Mouse (Mus musculus) heart, postnatal 36 days (tissue): Measurements from ENCODE around the gene Atp1a1. TPM values are rescaled to one million over a fixed set of nuclear protein-coding genes. Genes with fewer than 3 reads are reported as not detected.

Source experiments
- DNase-seq, 2 experiments: peaks; one replicate each; pipeline ENCODE4 v3.0.0; 2021 to 2022
- intact Hi-C: fragments of 180-260 bp; cut with DNase I; formaldehyde crosslinking; loops from one replicate; pipeline ENCODE4 v1.15.1; 2025
- total RNA-seq, 2 experiments: library from RNA; stranded (reverse); gene quantifications; 2 replicates each; pipeline ENCODE4 v1.2.3; 2021

Atp1a1 gene
- total RNA-seq, 2 experiments from 2014 or later = 564 to 643 TPM

DNA sequence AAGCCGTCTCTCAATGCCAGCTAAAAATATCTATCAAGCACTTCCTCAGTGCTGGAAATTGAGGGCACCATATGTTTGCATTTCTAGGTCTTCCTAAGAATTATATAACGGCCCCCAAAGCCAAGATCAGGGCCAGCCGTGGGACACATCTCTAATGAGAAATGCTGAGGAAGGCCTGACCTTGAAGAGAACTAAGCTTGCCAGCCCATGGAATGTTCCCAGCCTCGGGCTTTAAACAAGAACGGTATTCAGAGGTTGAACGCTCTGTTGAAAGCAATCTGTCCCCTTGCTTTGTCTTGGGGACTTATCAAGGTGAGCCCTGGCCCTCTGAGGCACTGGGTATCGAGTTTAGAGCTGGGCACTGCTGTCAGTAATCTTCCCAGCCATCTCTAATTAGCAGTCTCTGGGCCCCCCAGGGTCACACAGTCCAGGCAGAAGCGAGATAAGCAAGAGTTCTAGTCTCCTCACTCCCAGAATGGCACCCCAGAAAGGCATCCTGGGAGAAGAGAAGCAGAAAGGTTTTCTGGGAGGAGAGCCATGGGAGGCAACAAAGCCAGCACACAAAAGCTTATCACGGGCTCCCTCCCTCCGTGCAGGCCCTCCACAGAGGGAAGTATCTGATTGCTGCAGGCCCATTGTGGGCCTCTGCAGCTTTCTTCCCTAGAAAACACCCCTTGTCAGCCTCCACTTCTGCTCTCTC lies 41.8 kb downstream of the Atp1a1 start:
- intact Hi-C loops = no loop called here
- no peak for DNase-seq

DNA sequence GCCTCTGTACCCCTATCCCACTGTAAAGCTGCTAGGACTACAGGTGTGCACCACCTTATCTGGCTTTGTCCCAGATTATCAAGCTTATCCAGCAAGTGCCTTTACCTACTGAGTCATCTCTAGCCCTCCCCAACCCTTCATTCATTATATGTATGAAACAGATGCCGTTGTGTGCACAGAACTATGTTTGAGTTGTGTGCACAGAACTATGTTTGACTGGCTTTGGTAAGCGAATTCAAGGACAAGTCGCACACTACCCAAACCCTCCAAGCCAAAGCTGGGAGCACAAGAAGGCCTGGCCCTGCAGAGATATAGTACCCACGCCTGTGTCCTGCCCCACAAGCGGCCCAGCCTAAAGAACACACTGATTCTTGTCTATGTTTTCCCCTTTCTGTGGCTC lies 42.5 kb downstream of the Atp1a1 start:
- intact Hi-C loops = no loop called here
- no peak for DNase-seq

DNA sequence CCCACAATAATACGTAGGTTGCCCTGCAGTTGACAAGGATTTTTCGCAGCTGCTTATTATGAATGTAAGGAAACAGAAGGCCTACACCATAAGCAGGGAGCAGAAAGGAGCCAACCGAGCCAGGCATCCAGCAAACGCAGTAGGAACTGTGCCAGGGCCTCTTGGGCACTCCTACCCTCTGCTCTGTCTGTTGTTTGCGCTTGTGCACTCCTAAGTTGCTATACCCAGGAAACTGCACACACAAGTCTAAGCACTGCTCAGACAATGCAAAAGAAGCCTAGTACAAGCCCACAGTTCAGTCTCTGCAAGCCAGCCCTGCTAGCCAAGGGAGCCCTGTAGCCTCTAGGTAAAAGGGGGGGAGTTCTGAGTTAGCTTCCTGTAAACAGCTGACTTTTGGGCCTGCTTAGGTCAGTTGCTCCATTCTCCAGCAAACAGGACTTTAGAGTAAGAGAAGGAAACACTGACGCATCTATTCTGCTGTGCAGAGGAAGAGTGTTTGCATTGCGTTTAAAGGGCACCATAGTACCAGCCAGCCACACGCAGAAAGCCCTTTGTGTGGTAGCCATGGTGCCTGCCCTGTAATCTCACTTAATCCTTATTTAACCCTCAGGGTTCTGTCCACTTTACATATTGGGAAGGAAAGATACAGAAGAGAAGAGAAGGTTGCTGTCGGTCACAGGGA lies 43.5 kb downstream of the Atp1a1 start:
- no peak for DNase-seq
- intact Hi-C loops = no loop called here

DNA sequence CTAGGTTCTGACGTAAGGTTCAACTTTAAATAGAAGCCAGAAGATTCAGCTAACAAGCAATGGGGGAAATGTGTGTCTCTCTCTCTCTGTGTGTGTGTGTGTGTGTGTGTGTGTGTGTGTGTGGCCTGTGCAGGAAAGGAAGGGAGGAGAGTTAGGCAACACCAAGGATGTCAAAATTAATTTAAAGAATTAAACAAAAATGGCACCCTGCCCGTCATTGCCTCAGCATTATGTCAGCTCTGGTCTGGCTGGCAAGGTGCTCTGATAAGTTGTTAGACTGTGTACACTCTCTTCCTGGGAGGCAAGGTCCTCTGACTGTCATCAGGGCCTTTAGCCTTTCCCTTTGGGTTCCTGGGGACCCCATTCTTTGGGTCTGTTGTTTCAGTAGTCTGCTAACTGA lies 47.8 kb downstream of the Atp1a1 start:
- intact Hi-C loops = no loop called here
- no peak for DNase-seq

DNA sequence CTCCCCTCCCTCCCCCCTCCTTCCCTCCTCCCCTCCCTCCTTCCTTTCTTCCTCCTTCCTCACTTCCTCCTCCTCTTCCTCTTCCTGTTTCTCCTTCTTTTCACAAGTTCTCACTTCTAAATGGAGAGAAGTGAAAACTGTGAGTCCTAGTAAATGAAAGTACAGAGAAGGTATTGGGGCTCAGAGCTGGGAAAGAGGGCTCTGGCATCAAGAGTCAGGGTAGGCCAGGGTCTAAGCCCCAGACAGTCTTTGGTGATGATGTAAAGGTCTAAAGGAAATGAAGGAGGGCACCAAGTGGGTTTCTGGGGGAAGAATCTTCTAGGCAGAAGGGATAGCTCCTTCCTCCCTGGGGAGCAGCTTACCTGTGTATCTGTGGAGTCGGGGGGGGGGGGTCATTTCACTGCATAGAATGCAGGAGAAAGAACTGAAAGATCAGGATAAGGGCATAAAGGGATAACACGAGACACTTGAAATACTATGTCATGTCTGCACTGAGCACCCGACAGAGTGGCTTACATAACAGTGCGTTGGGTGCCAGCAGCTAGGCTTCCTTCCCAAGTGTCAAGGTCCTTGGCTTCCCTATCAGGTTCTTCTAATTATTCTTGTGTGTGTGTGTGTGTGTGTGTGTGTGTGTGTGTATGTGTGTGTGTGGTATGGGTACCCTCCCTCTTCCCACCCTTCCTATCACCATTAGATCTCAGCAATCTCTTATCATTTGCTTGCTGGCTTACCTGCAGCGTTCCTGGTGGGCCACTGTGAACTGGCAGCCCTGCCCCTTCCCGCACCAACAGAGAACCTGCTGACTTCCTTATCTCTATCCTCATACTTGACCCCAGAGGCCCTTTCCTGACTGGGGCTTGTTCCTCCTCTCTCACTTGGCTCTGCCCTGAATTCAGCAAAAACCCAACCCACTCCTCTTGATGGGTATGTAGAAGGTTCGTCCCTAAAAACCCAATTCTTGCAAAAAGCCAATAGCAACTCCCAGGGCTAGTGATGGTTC lies 51.6 kb downstream of the Atp1a1 start:
- DNase-seq = no peak
- intact Hi-C loops = loop anchor here (1.0 to 2.0 kb wide), 2 partner anchors 44 to 46 kb away; no protein-coding TSS in a partner anchor

DNA sequence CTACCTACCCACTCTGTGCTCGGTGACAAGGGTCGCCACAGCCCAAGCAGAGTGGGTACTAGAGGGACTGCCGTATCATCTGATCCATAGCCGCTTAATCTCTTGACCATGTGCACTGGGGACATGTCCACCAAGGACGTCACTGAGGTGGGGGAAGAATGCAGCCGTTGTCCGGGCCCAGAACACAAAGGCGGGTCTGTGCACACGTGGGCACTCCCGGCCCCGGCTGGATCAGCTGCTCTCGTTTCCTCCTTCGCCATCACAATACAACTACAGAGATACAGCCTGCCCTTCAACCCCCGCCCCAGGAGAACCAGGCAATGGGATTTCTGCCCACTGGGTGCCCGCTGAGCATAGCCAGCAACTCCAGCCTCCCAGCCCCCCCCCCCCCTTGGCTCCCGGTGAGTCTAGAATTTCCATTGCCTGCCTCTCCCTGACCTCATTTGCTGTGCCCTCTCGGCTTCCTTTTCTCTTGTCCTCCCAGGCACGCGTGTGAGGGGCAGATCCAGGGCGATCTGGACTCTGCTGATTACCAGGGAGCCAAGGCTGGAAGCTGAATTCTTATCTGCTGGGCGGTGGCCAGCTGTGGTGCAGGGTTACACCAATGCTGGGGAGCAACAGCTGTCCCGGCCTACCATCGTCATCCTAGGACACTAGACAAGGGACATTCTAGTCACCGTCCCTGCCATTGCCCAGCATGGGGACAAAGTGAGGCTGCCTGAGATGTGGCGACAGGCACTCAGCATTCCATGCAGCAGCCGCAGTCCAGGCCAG lies 52.8 kb downstream of the Atp1a1 start:
- intact Hi-C loops = loop anchor here (1.0 to 2.0 kb wide), 2 partner anchors 44 to 45 kb away; no protein-coding TSS in a partner anchor
- DNase-seq = peak; percentile 69 to 74

DNA sequence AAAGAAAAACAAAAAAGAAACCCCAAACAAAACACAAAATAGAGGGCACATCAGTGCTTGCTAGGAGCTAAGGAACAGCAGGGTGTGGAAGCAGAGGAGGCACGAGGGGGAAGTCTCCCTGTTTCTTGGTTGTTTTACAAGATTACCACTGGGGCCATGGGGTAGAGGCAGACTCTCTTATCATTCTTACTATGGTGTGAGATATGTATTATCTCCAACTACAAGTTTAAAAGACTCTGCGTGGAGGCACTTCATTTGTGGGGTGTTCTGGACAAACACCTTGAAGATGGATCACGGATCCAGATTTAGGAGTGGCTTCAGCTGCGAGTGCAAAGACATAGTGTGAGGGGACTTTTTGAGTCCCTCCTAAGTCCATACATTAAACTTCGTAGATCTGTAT lies 54.7 kb downstream of the Atp1a1 start:
- DNase-seq = no peak
- intact Hi-C loops = no loop called here

DNA sequence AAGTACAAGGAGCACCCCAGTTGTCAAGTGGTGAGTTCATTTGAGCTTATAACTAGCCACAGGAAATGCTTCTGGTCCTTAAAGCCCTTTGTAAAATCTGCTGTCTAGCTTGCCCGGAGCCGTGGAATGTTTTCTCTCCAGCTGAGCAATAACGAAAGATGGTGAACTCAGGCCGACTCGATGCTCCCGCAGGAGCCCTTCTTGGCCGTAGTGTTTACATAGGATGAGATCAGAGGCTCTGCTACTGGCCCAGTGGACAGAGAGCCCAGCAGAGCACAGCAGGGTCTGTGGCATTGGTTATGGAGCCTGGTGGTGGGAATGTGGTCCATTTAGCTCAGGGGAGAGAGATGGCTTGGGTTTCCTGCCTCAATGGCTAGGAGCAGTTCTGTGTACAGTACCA lies 60.4 kb downstream of the Atp1a1 start:
- DNase-seq = no peak
- intact Hi-C loops = no loop called here

DNA sequence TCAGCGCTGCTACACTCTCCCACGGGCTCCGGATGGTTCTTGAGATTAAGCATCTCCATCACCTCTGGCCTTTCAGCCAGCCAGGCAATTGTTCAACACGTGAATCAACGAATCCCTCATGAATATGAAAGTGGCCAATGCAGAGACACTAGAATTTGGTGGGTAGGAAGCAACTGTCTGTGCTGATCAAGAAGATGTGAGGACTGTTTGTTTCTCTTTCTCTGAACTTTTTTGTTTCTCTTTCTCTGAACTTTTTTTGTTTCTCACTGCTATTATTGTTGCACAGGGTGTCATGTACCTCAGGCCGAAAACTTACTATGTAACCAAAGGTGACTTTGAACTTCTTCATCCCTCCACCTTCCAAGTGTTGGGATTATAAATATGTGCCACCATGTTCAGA lies 62.9 kb downstream of the Atp1a1 start:
- no peak for DNase-seq
- intact Hi-C loops = no loop called here

DNA sequence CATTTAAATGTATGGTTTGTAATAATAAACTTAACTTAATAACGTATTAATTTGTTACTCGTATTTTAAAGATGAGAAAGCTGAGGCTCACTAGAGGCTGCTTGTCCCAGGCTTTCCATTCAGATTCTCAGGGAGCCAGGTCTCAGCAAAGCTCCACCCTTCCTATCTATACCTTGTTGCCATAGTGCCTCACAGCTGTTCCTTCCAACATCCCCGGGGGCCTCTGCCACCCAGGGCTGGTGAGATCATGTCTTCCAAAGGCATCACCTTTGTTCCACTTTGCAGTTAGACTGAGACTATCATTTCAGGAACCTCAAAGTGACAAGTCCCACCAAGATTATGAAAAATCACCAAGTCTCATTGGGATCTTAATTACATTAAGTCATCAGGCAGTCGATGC lies 63.9 kb downstream of the Atp1a1 start:
- DNase-seq = no peak
- intact Hi-C loops = no loop called here

DNA sequence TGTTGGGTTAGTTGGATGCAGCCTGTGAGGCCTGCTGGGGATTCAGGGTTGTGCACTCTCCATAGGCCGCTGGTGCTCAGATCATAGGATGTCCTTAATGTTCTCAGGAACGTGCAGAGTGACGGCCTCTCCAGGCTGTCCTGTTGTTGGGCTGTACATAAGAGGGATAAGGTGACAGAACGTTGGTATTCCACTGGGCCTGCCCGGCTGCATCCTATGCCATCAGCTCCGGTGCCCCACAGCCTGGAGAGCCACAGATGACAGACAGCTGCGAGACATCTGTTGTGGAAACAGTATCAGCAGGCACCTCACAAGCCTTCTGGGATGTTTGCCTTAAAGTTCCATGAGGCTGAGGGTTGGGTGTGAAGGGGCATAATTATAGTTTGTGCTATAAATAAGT lies 68.2 kb downstream of the Atp1a1 start:
- intact Hi-C loops = no loop called here

DNA sequence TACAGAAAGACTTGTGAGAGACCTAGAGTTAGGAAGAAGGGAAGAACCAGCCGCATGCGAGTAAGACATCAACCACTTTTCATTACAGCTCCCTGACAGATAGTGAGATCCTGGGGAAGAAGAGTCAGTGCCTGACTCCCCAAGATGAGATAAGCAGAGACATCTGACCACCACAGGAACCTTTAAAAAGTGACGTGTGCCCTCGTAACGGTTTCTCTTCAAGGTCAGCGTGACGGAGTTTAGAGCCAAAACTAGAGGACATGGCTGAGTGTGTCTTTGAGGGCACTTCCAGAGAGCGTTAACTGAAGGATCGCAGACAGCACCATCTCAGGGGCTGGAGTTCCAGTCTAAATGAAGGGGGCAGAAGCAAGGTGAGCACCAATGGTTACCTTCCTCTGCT lies 70.2 kb downstream of the Atp1a1 start:
- intact Hi-C loops = no loop called here
- DNase-seq = no peak

More for the DNA sequence above, 68.2 kb downstream of the Atp1a1 start:
- peak; percentile 20 to 37 for DNase-seq

DNA sequence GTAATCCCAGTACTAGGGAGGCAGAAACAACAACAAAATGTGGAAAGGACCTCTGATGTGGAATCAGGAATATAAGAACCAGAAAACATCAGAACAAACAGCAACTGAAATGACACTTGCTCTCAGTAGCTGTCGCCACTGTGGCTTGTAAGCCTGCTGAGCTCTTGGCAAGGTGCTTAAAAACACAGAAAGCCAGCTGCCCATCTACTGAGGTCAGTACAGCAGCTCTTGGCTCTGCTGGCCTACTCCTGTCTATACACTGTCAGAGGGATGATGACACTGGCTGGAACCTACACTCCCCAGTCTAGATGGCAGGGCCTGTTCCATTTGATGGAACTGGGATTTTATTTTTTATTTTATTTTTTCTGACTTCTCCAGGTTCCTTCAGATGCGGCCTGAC lies 71.1 kb downstream of the Atp1a1 start:
- intact Hi-C loops = no loop called here
- no peak for DNase-seq

DNA sequence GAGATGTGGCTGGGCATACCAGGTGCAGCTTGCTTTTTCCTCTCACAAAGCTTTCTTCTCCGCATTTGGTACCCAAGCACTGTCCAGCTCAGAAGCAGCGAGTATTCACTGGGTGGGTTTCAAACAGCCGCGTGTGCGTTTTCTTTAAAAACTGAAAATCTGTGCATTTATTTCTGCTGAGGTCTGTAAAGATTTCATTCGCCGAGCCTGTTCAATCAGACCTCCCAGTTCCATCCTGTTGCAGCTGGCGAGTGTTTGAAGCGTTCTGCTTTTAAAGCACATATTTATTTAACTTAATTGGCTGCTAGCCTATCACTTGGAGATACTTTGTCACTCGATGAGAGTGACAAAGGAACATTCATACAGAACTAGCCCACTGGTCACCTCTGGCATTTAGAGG lies 73.6 kb downstream of the Atp1a1 start:
- intact Hi-C loops = no loop called here
- DNase-seq = no peak

DNA sequence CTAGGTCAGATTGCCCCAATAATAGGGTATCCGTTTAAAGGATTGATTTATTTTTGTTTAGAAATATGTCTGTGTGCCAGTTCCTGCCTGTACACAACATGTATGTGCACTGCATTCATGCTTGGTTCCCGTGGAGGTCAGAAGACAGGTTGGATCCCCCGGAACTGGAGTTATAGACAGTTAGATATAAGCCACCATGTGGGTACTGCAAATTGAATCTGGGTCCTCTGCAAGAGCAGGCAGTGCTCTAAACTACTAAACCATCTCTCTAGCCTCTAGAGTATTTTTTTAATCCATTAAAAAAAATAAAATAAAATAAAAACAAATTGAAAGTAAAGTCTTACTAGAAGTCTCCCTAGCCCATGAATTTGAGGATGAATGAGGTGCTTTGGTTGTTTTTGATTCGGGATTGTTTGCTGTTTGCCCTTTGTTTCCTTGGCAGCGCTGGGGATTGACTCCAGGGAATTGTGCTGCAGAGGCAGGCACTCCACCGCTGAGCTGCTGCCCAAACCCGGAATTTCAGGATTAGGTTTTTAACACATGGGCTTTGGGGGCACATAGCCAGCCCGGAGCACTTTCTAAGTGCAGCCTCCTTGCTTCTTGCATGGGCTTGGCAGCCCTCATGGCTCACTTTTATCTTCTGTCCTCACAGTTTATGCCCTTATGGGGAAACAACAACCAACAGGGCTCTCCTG lies 75.4 kb downstream of the Atp1a1 start:
- intact Hi-C loops = no loop called here
- no peak for DNase-seq

DNA sequence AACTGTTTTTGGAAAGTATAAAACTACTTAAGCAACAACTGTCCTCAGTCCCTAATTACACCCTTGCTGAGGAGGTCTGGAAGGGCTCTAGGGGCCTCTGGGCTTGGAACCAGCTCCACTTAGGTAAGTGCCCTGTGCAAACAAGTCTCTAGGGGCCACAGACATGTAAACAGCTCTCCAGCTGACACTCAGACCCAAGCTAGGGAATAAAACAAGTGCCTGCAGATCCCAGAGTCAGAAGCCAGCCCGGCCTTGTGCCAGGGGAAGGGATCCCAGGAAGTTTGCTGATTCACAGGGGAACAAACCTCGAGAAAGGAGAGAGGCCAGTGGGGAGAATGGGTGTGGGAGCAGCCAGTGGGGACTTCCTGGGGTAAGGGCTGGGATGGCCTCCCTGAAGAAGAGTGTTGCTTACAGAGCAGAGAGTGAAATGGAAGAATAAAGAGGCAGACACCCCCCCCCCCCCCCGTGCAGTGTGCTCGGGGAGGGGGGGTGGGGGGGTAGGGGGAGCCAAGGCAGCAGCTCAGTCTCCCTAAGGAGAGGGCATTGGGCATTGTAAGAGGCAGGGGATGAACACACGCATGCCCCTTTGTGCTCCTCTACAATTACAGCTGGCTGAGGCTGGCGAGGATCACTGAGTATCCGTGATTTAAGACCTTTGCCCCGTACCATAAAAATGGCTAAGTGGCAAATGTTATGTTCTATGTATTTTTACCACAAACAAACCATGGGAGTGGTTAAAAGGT lies 76.2 kb downstream of the Atp1a1 start:
- no peak for DNase-seq
- intact Hi-C loops = no loop called here

DNA sequence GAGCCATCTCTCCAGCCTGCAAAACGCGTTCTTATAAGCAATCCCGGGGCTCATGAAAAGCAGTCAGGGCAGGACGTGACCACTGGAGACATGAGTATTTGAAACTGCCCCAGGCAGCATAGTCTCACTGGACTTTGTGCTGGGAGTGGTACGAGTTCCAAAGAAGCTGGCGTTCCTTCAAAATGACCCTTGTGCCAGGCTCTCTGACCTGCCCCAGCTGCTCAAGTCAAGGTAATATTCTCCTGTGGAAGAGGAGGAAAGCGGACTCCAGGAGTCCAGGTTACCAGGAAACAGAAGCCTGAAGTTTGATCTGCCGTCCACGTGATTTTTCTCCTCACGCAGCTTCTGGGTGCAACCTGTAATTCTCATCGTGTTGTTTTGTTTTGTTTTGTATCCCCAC lies 77.9 kb downstream of the Atp1a1 start:
- intact Hi-C loops = no loop called here
- no peak for DNase-seq
